Mouse (Mus musculus) heart, embryonic 16.5 days (tissue): Measurements from ENCODE around the gene Ltbp1. TPM values are rescaled to one million over a fixed set of nuclear protein-coding genes. Genes with fewer than 3 reads are reported as not detected.

Experiments used
- ATAC-seq: fragments of 200-750 bp; cut with Nextera tagmentation; replicated peaks from 2 replicates; pipeline ENCODE4 v1.8.0; 2017; ENCODE audit warnings: moderate number of reproducible peaks; ENCODE audit not compliant: insufficient read depth, low FRiP score; ENCODE audit errors: extremely low read depth
- H3K27ac ChIP-seq: fragments of 300-500 bp; sonication (generic); 2 replicates; pipeline ENCODE4 v1.5.1; 2014; ENCODE audit warnings: mild to moderate bottlenecking, low read length, control low read depth, moderate library complexity
- H3K27me3 ChIP-seq: fragments of 300-500 bp; sonication (generic); 2 replicates; pipeline ENCODE4 v1.6.1; 2014; ENCODE audit warnings: low read length, mixed read lengths; ENCODE audit not compliant: control insufficient read depth, insufficient read depth
- H3K36me3 ChIP-seq: fragments of 300-500 bp; sonication (generic); 2 replicates; pipeline ENCODE4 v1.6.1; 2014; ENCODE audit not compliant: control insufficient read depth, insufficient read depth
- H3K4me1 ChIP-seq: fragments of 300-500 bp; sonication (generic); 2 replicates; pipeline ENCODE4 v1.6.1; 2014; ENCODE audit warnings: low read length, mixed read lengths; ENCODE audit not compliant: control insufficient read depth, insufficient read depth
- H3K4me2 ChIP-seq: fragments of 300-500 bp; sonication (generic); 2 replicates; pipeline ENCODE4 v1.6.1; 2014; ENCODE audit warnings: low read depth, mild to moderate bottlenecking, control low read depth, low read length
- H3K4me3 ChIP-seq: fragments of 300-500 bp; sonication (generic); 2 replicates; pipeline ENCODE4 v1.5.1; 2014; ENCODE audit warnings: mild to moderate bottlenecking, control low read depth, low read length
- H3K9ac ChIP-seq: fragments of 300-500 bp; sonication (generic); 2 replicates; pipeline ENCODE4 v1.6.1; 2014; ENCODE audit warnings: low read length, control low read depth
- H3K9me3 ChIP-seq: fragments of 300-500 bp; sonication (generic); replicated peaks from 2 replicates; pipeline ENCODE4 v1.6.1; 2016; ENCODE audit warnings: low read length; ENCODE audit not compliant: control insufficient read depth
- WGBS: fragments of 180-500 bp; shearing (Covaris S2); extraction: QIAGEN DNeasy Blood & Tissue Kit; methylation state at CpG from one replicate; pipeline ENCODE4 v1.1.7; 2014; 5-methylcytosine and 5-hydroxymethylcytosine counted together
- polyA plus RNA-seq: library from polyadenylated mRNA; unstranded; fragments of >200 nt; fragmentation: Nextera tagmentation; extraction: Ambion mirVana; gene quantifications from 2 replicates; pipeline ENCODE4 v1.2.1, GENCODE M21; 2015

The Ltbp1 gene
- polyA plus RNA-seq, 1 experiment from 2014 or later: 15.6 TPM

- H3K4me2 ChIP-seq: no peak overlapping the region
- ATAC-seq: no peak
- H3K27ac ChIP-seq: no peak overlapping the region
- H3K9me3 ChIP-seq: no peaks in the 10 kb centered on the region; the same call in 1 of the 2 replicates
- no peaks in the 10 kb centered on the region; the same call in 1 of the 2 replicates for H3K4me1 ChIP-seq
- peaks cover 6% of the 10 kb centered on the region for H3K36me3 ChIP-seq
- no peaks in the 10 kb centered on the region for H3K27me3 ChIP-seq
- 76% methylated on average over 6 of the region's 6 CpGs for WGBS
- no peak overlapping the region for H3K9ac ChIP-seq
- no peak overlapping the region for H3K4me3 ChIP-seq
Observed at GRCm38 (mm10) chr17:75391429-75392192, 386.2 kb downstream of the Ltbp1 start.

GRCm38 (mm10) chr17:75406405-75406804, 401.0 kb downstream of the Ltbp1 start:
- H3K27me3 ChIP-seq: no peaks in the 10 kb centered on the region
- H3K4me1 ChIP-seq: no peaks in the 10 kb centered on the region
- 52% methylated on average over 4 of the region's 4 CpGs for WGBS
- no peak overlapping the region for H3K9ac ChIP-seq
- no peaks in the 10 kb centered on the region for H3K9me3 ChIP-seq
- no peak for ATAC-seq
- no peaks in the 10 kb centered on the region for H3K36me3 ChIP-seq
- no peak overlapping the region for H3K4me2 ChIP-seq
- no peak overlapping the region for H3K27ac ChIP-seq
- no peak overlapping the region for H3K4me3 ChIP-seq

- 70% methylated on average over 3 of the region's 3 CpGs for WGBS
- H3K9me3 ChIP-seq: no peaks in the 10 kb centered on the region
- H3K4me3 ChIP-seq: no peak overlapping the region
- H3K27ac ChIP-seq: no peak overlapping the region
- no peaks in the 10 kb centered on the region for H3K4me1 ChIP-seq
- no peaks in the 10 kb centered on the region for H3K27me3 ChIP-seq
- H3K4me2 ChIP-seq: no peak overlapping the region
- no peak for ATAC-seq
- no peak overlapping the region for H3K9ac ChIP-seq
- H3K36me3 ChIP-seq: no peaks in the 10 kb centered on the region
Observed at GRCm38 (mm10) chr17:75416861-75417260, 411.5 kb downstream of the Ltbp1 start.

- Histone ChIP-seq H3K9ac (no peak overlapping the region), H3K27me3 (no peaks in the 10 kb centered on the region), H3K4me2 (no peak overlapping the region), H3K4me3 (no peak overlapping the region), H3K4me1 (peaks cover 6% of the 10 kb centered on the region), H3K36me3 (no peaks in the 10 kb centered on the region), H3K27ac (no peak overlapping the region), H3K9me3 (no peaks in the 10 kb centered on the region)
- ATAC-seq: no peak
- 85% methylated on average over 2 of the region's 2 CpGs for WGBS
Observed at GRCm38 (mm10) chr17:75434152-75434551, 428.8 kb downstream of the Ltbp1 start.

- no peaks in the 10 kb centered on the region for H3K9me3 ChIP-seq
- peaks cover 6% of the 10 kb centered on the region for H3K4me1 ChIP-seq
- H3K27ac ChIP-seq: no peak overlapping the region
- no peak overlapping the region for H3K4me3 ChIP-seq
- ATAC-seq: no peak
- no peak overlapping the region for H3K9ac ChIP-seq
- no peaks in the 10 kb centered on the region for H3K36me3 ChIP-seq
- whole genome bisulfite sequencing: 73% methylated on average over 3 of the region's 3 CpGs
- no peak overlapping the region for H3K4me2 ChIP-seq
- no peaks in the 10 kb centered on the region for H3K27me3 ChIP-seq
Observed at GRCm38 (mm10) chr17:75434871-75435270, 429.5 kb downstream of the Ltbp1 start.

GRCm38 (mm10) chr17:75435599-75435998, 430.2 kb downstream of the Ltbp1 start, which contains the start of gene Rasgrp3:
TSS of gene Rasgrp3 (plus strand) at chr17:75435896.
- Histone ChIP-seq H3K4me1 (peaks cover 6% of the 10 kb centered on the region), H3K27ac (peak within 1 kb of the TSS; percentile 84), H3K27me3 (no peaks in the 10 kb centered on the region), H3K36me3 (no peaks in the 10 kb centered on the region), H3K4me2 (peak within 1 kb of the TSS; percentile 30), H3K9ac (peak within 1 kb of the TSS; percentile 50), H3K4me3 (peak within 1 kb of the TSS; percentile 44), H3K9me3 (no peaks in the 10 kb centered on the region)
- WGBS: 37% methylated on average over 6 of the region's 6 CpGs
- ATAC-seq: peak; percentile 66

- Histone ChIP-seq H3K27me3 (no peaks in the 10 kb centered on the region), H3K4me2 (peak overlapping the region; percentile 30), H3K36me3 (no peaks in the 10 kb centered on the region), H3K4me1 (peaks cover 6% of the 10 kb centered on the region), H3K9ac (peak overlapping the region; percentile 50), H3K4me3 (peak overlapping the region; percentile 44), H3K27ac (peak overlapping the region; percentile 84), H3K9me3 (no peaks in the 10 kb centered on the region)
- ATAC-seq: no peak
- 53% methylated on average over 8 of the region's 8 CpGs for WGBS
Observed at GRCm38 (mm10) chr17:75436095-75436494, 430.7 kb downstream of the Ltbp1 start.

GRCm38 (mm10) chr17:75436819-75437218, 431.5 kb downstream of the Ltbp1 start:
- H3K27ac ChIP-seq: peak overlapping the region; percentile 43
- H3K4me1 ChIP-seq: peaks cover 6% of the 10 kb centered on the region
- no peaks in the 10 kb centered on the region for H3K27me3 ChIP-seq
- WGBS: 58% methylated on average over 6 of the region's 6 CpGs
- no peaks in the 10 kb centered on the region for H3K36me3 ChIP-seq
- peak overlapping the region; percentile 14; the same call in 1 of the 2 replicates for H3K4me2 ChIP-seq
- peak overlapping the region; percentile 50; the same call in 1 of the 2 replicates for H3K9ac ChIP-seq
- H3K4me3 ChIP-seq: peak overlapping the region; percentile 40
- no peaks in the 10 kb centered on the region for H3K9me3 ChIP-seq
- no peak for ATAC-seq

GRCm38 (mm10) chr17:75437239-75437750, 431.9 kb downstream of the Ltbp1 start:
- Histone ChIP-seq H3K4me3 (peak overlapping the region; percentile 40), H3K4me1 (peaks cover 6% of the 10 kb centered on the region), H3K27me3 (no peaks in the 10 kb centered on the region), H3K36me3 (no peaks in the 10 kb centered on the region), H3K9ac (peak overlapping the region; percentile 14; the same call in 1 of the 2 replicates), H3K9me3 (no peaks in the 10 kb centered on the region), H3K27ac (peak overlapping the region; percentile 43), H3K4me2 (peak overlapping the region; percentile 14)
- no peak for ATAC-seq
- WGBS: 56% methylated on average over 11 of the region's 11 CpGs
